Mouse (Mus musculus) ES-E14 (cell line): Measurements from ENCODE around the gene Naa15. TPM values are rescaled to one million over a fixed set of nuclear protein-coding genes. Genes with fewer than 3 reads are reported as not detected.

Experiments
- DNase-seq: peaks from one replicate; pipeline ENCODE4 v3.0.0-alpha.2; 2013; ENCODE audit warnings: low read depth, low spot score
- H3K27ac ChIP-seq: 2 replicates; pipeline ENCODE4 v1.5.1; 2012; ENCODE audit warnings: low read depth, mild to moderate bottlenecking, low read length, moderate library complexity, mixed read lengths; ENCODE audit not compliant: poor library complexity, insufficient read depth, severe bottlenecking
- H3K36me3 ChIP-seq: 2 replicates; pipeline ENCODE4 v1.6.1; 2012; ENCODE audit warnings: mild to moderate bottlenecking, low read length, moderate library complexity, mixed read lengths; ENCODE audit not compliant: control insufficient read depth, poor library complexity, insufficient read depth, severe bottlenecking
- H3K4me1 ChIP-seq, 2 experiments: fragments of 150-350 bp in 1 of 2; sonication (generic) in 1 of 2; 2 replicates each; pipeline ENCODE4 v1.6.1; 2012; ENCODE audit warnings: low read length in 2 of 2, mild to moderate bottlenecking in 1 of 2, mixed read lengths in 1 of 2; ENCODE audit not compliant: control insufficient read depth in 2 of 2, insufficient read depth in 2 of 2, poor library complexity in 1 of 2
- H3K4me3 ChIP-seq, 2 experiments: fragments of 150-350 bp in 1 of 2; sonication (generic) in 1 of 2; 2 replicates each; pipeline ENCODE4 v1.5.1; 2012; ENCODE audit warnings: low read length in 2 of 2, low read depth in 1 of 2, mild to moderate bottlenecking in 1 of 2, mixed read lengths in 1 of 2; ENCODE audit not compliant: insufficient read depth in 1 of 2, poor library complexity in 1 of 2, severe bottlenecking in 1 of 2
- H3K9ac ChIP-seq: 2 replicates; pipeline ENCODE4 v1.6.1; 2012; ENCODE audit warnings: low read depth, mild to moderate bottlenecking, low read length, mixed read lengths; ENCODE audit not compliant: poor library complexity, insufficient read depth, severe bottlenecking
- H3K9me3 ChIP-seq: fragments of 150-350 bp; sonication (generic); 2 replicates; pipeline ENCODE4 v1.6.1; 2012; ENCODE audit warnings: low read depth, mild to moderate bottlenecking, low read length; ENCODE audit not compliant: control insufficient read depth, insufficient read depth
- CHD2 ChIP-seq: IDR thresholded peaks from 2 replicates; pipeline ENCODE4 v1.6.1; 2014; ENCODE audit warnings: mild to moderate bottlenecking, low read depth, low read length, inconsistent platforms
- HCFC1 ChIP-seq: IDR thresholded peaks from 2 replicates; pipeline ENCODE4 v1.6.1; 2012; ENCODE audit warnings: low read length, inconsistent platforms, borderline replicate concordance; ENCODE audit not compliant: insufficient read depth
- MAFK ChIP-seq: IDR thresholded peaks from 2 replicates; pipeline ENCODE4 v1.6.1; 2014; ENCODE audit warnings: mild to moderate bottlenecking, low read depth, low read length, inconsistent platforms; ENCODE audit not compliant: insufficient read depth
- ZC3H11A ChIP-seq: IDR thresholded peaks from 2 replicates; pipeline ENCODE4 v1.6.1; 2012; ENCODE audit warnings: low read depth, mild to moderate bottlenecking, inconsistent platforms, low read length, borderline replicate concordance
- ZNF384 ChIP-seq: IDR thresholded peaks from 2 replicates; pipeline ENCODE4 v1.6.1; 2012; ENCODE audit warnings: low read depth, low read length, inconsistent platforms
- in situ Hi-C, 2 experiments: fragments of 600-800 bp; cut with MboI; formaldehyde crosslinking; loops; one replicate each; pipeline ENCODE4 v1.15.1; 2025; ENCODE audit warnings: low sequenced_read_pairs in 2 of 2, inconsistent platforms in 1 of 2; ENCODE audit not compliant: unreplicated experiment in 2 of 2
- total RNA-seq: library from RNA; depleted of rRNA; stranded (reverse); fragments of 300-350 nt; gene quantifications from 2 replicates; pipeline ENCODE4 v1.2.3, GENCODE M21; 2012

Naa15 gene
- total RNA-seq, 1 experiment: 53.4 TPM

- H3K9ac ChIP-seq: peak within 1 kb of the TSS; percentile 92
- H3K36me3 ChIP-seq: peaks cover 8% of the 10 kb centered on the region
- H3K4me1 ChIP-seq: peaks cover 1 to 5% of the 10 kb centered on the region in 2 experiments; a peak in 2 of 4 replicates
- in situ Hi-C loops: no loop called here
- no peaks in the 10 kb centered on the region for H3K9me3 ChIP-seq
- TF ChIP-seq HCFC1 (peak; percentile 67; the same call in 1 of the 2 replicates), CHD2 (no peak)
- peak; percentile 92 for DNase-seq
- peak within 1 kb of the TSS; percentile 87 to 97 for H3K4me3 ChIP-seq
- peak within 1 kb of the TSS; percentile 86 for H3K27ac ChIP-seq
These were observed 6.3 kb upstream of the Naa15 start, which contains the start of gene Ndufc1 for GRCm38 (mm10) chr3:51408561-51409183. TSS of gene Ndufc1 (minus strand) at chr3:51408988.

- Histone ChIP-seq H3K9me3 (no peaks in the 10 kb centered on the region), H3K27ac (no peak overlapping the region), H3K36me3 (no peaks in the 10 kb centered on the region), H3K9ac (no peak overlapping the region), H3K4me3 (no peak overlapping the region), H3K4me1 (peaks cover 3 to 4% of the 10 kb centered on the region in 2 experiments; a peak in 2 of 4 replicates)
- TF ChIP-seq CHD2 (no peak), HCFC1 (no peak), ZNF384 (no peak), MAFK (no peak), ZC3H11A (no peak)
- no peak for DNase-seq
- in situ Hi-C loops: no loop called here
These were observed 2.5 kb upstream of the Naa15 start for GRCm38 (mm10) chr3:51412457-51412856.

GRCm38 (mm10) chr3:51413276-51413675 is 1.7 kb upstream of the Naa15 start:
- TF ChIP-seq CHD2 (no peak), HCFC1 (no peak), ZC3H11A (no peak), ZNF384 (no peak), MAFK (no peak)
- in situ Hi-C loops: no loop called here
- Histone ChIP-seq H3K36me3 (no peaks in the 10 kb centered on the region), H3K27ac (no peak overlapping the region), H3K4me3 (no peak overlapping the region), H3K4me1 (peaks cover 3 to 4% of the 10 kb centered on the region in 2 experiments; a peak in 3 of 4 replicates), H3K9ac (no peak overlapping the region), H3K9me3 (no peaks in the 10 kb centered on the region)
- no peak for DNase-seq

- H3K9ac ChIP-seq: peak overlapping the region; percentile 100
- H3K4me1 ChIP-seq: peaks cover 3 to 6% of the 10 kb centered on the region in 2 experiments
- in situ Hi-C loops: no loop called here
- H3K4me3 ChIP-seq: peak overlapping the region; percentile 95 to 97
- no peaks in the 10 kb centered on the region; the same call in 1 of the 2 replicates for H3K36me3 ChIP-seq
- TF ChIP-seq CHD2 (no peak), MAFK (no peak), HCFC1 (no peak), ZNF384 (peak; percentile 36; the same call in 1 of the 2 replicates), ZC3H11A (no peak)
- no peak for DNase-seq
- no peaks in the 10 kb centered on the region for H3K9me3 ChIP-seq
- H3K27ac ChIP-seq: peak overlapping the region; percentile 93
These were observed 1.1 kb downstream of the Naa15 start for GRCm38 (mm10) chr3:51416073-51416363.
